Mouse (Mus musculus) neural tube, embryonic 11.5 days (tissue): ENCODE results near the gene Rbm4. TPM values are rescaled to one million over a fixed set of nuclear protein-coding genes. Genes with fewer than 3 reads are reported as not detected.

Source experiments
- ATAC-seq: fragments of 200-750 bp; cut with Nextera tagmentation; 2 replicates; pipeline ENCODE4 v1.8.0; 2017; ENCODE audit warnings: moderate number of reproducible peaks, mild to moderate bottlenecking, moderate TSS enrichment, moderate library complexity; ENCODE audit not compliant: insufficient read depth, low FRiP score, low TSS enrichment
- DNase-seq: peaks from one replicate; pipeline ENCODE4 v3.0.0-alpha.2; 2015; ENCODE audit warnings: low spot score
- H3K27ac ChIP-seq: fragments of 300-500 bp; sonication (generic); 2 replicates; pipeline ENCODE4 v1.5.1; 2014; ENCODE audit warnings: low read depth, mild to moderate bottlenecking, low read length
- H3K27me3 ChIP-seq: fragments of 300-500 bp; sonication (generic); 2 replicates; pipeline ENCODE4 v1.6.1; 2014; ENCODE audit warnings: mild to moderate bottlenecking, low read length, mixed read lengths; ENCODE audit not compliant: control insufficient read depth, insufficient read depth
- H3K36me3 ChIP-seq: fragments of 300-500 bp; sonication (generic); 2 replicates; pipeline ENCODE4 v1.6.1; 2014; ENCODE audit warnings: mild to moderate bottlenecking, low read length, moderate library complexity, mixed read lengths; ENCODE audit not compliant: control insufficient read depth, insufficient read depth
- H3K4me1 ChIP-seq: fragments of 300-500 bp; sonication (generic); 2 replicates; pipeline ENCODE4 v1.6.1; 2014; ENCODE audit warnings: low read length, mixed read lengths; ENCODE audit not compliant: control insufficient read depth, insufficient read depth
- H3K4me2 ChIP-seq: fragments of 300-500 bp; sonication (generic); 2 replicates; pipeline ENCODE4 v1.6.1; 2014; ENCODE audit warnings: low read depth, mild to moderate bottlenecking, moderate library complexity
- H3K4me3 ChIP-seq: fragments of 300-500 bp; sonication (generic); 2 replicates; pipeline ENCODE4 v1.5.1; 2014; ENCODE audit warnings: low read depth, low read length
- H3K9ac ChIP-seq: fragments of 300-500 bp; sonication (generic); 2 replicates; pipeline ENCODE4 v1.6.1; 2014; ENCODE audit warnings: mild to moderate bottlenecking, low read length
- H3K9me3 ChIP-seq: fragments of 300-500 bp; sonication (generic); 2 replicates; pipeline ENCODE4 v1.6.1; 2016; ENCODE audit warnings: low read length; ENCODE audit not compliant: control insufficient read depth
- WGBS: fragments of 180-500 bp; shearing (Covaris S2); extraction: QIAGEN DNeasy Blood & Tissue Kit; methylation state at CpG from one replicate; pipeline ENCODE4 v1.1.7; 2014; 5-methylcytosine and 5-hydroxymethylcytosine counted together
- polyA plus RNA-seq: library from polyadenylated mRNA; unstranded; fragments of >200 nt; fragmentation: Nextera tagmentation; extraction: Ambion mirVana; gene quantifications from 2 replicates; pipeline ENCODE4 v1.2.1, GENCODE M21; 2014

Rbm4 gene
- polyA plus RNA-seq, 1 experiment from 2014 or later: 131 TPM

DNA sequence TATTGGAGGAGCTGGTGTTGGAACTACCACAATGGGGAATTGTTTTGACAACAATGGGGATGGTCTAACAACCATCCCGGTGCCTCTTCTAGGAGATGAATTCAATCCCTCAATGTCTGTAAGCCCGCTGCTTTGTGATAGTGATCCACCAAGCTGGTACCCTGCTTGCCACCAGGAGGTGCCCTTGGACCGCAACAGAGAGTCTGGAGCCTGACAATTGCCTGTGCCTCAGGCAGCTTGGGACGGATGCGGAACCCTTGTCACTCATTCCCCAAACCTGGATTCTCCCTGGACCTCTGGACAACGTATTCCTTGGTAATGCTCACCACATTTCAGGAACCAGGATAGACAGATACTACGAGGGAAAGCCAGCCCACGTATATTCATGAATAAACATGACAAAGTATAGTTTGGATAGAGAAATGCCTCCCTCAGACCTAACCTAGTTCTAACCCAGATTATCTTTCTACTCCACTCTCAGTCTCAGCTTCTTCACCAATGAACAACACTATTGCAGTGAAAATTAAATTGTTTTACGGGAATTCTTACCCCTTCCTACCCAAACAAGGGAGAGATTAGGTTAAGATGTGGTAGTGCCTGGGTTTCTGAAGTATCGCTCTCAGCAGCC, 38.0 kb downstream of the Rbm4 start:
- ATAC-seq: peak; percentile 68
- H3K27ac ChIP-seq: peak overlapping the region; percentile 93
- H3K4me1 ChIP-seq: peaks cover 18% of the 10 kb centered on the region
- H3K4me3 ChIP-seq: peak overlapping the region; percentile 64
- DNase-seq: peak; percentile 88
- WGBS: under 1% methylated on average over 10 of the region's 10 CpGs
- peaks cover 5% of the 10 kb centered on the region for H3K36me3 ChIP-seq
- no peaks in the 10 kb centered on the region for H3K27me3 ChIP-seq
- H3K9me3 ChIP-seq: no peaks in the 10 kb centered on the region
- H3K9ac ChIP-seq: peak overlapping the region; percentile 64
- H3K4me2 ChIP-seq: peak overlapping the region; percentile 70

- 89% methylated on average over 6 of the region's 6 CpGs for WGBS
- no peaks in the 10 kb centered on the region for H3K9me3 ChIP-seq
- H3K27ac ChIP-seq: no peak overlapping the region
- no peaks in the 10 kb centered on the region for H3K27me3 ChIP-seq
- no peak for DNase-seq
- no peak for ATAC-seq
- no peak overlapping the region for H3K4me3 ChIP-seq
- H3K36me3 ChIP-seq: peaks cover 11% of the 10 kb centered on the region
- no peak overlapping the region for H3K9ac ChIP-seq
- H3K4me1 ChIP-seq: no peaks in the 10 kb centered on the region
- no peak overlapping the region for H3K4me2 ChIP-seq
Observed at GRCm38 (mm10) chr19:4749975-4750374, 43.7 kb downstream of the Rbm4 start.

DNA sequence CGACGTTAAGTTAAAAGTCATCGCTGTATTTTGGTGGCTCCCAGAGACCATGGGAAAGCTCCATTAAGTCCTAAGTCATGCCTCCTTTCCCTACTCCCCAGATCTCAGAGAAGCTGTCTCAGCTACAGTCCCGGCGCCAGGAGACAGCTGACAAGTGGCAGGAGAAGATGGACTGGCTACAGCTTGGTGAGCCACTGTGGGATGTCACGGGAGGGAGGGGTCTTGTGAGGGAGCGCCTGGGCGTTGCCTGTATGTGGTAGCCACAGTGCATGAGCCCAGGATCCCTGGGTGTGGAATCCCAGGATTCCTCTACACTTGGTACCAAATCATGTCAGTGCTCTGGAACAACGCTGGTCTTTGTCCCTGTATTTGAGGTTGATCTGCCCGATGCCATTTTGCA, 45.2 kb downstream of the Rbm4 start:
- Histone ChIP-seq H3K9me3 (no peaks in the 10 kb centered on the region), H3K36me3 (peaks cover 11% of the 10 kb centered on the region), H3K4me2 (no peak overlapping the region), H3K4me3 (no peak overlapping the region), H3K4me1 (no peaks in the 10 kb centered on the region), H3K9ac (no peak overlapping the region), H3K27ac (no peak overlapping the region), H3K27me3 (no peaks in the 10 kb centered on the region)
- DNase-seq: no peak
- no peak for ATAC-seq
- 86% methylated on average over 10 of the region's 10 CpGs for WGBS

- Histone ChIP-seq H3K27me3 (no peaks in the 10 kb centered on the region), H3K9ac (no peak overlapping the region), H3K4me2 (no peak overlapping the region), H3K4me3 (no peak overlapping the region), H3K27ac (no peak overlapping the region), H3K9me3 (no peaks in the 10 kb centered on the region), H3K4me1 (no peaks in the 10 kb centered on the region), H3K36me3 (peaks cover 11% of the 10 kb centered on the region)
- 91% methylated on average over 9 of the region's 9 CpGs for WGBS
- DNase-seq (no peak), ATAC-seq (no peak)
Observed at GRCm38 (mm10) chr19:4747631-4748312, 45.9 kb downstream of the Rbm4 start.

- peaks cover 11% of the 10 kb centered on the region for H3K36me3 ChIP-seq
Observed at GRCm38 (mm10) chr19:4746611-4747010, 47.1 kb downstream of the Rbm4 start.

DNA sequence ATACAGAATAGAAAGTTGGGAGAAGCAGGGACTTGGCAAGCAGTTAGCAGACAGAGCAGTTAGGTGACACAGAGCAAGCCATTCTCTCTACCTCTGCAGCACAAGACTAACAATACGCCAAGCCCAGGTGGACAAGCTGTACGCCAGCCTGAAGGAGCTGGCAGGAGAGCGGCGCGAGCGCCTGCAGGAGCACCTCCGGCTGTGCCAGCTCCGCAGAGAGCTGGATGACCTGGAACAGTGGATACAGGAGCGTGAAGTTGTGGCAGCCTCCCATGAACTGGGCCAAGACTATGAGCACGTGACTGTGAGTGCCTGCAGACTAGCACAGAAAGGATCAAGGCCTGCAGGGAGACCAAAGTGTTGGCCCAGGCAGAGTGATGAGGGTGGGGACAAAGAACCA, 48.0 kb downstream of the Rbm4 start:
- Histone ChIP-seq H3K9ac (no peak overlapping the region), H3K9me3 (no peaks in the 10 kb centered on the region), H3K4me1 (no peaks in the 10 kb centered on the region), H3K27ac (no peak overlapping the region), H3K36me3 (peaks cover 9% of the 10 kb centered on the region), H3K4me2 (no peak overlapping the region), H3K4me3 (no peak overlapping the region), H3K27me3 (no peaks in the 10 kb centered on the region)
- DNase-seq: no peak
- WGBS: 94% methylated on average over 10 of the region's 10 CpGs
- no peak for ATAC-seq

More at GRCm38 (mm10) chr19:4746611-4747010, 47.1 kb downstream of the Rbm4 start:
- Histone ChIP-seq H3K4me3 (no peak overlapping the region), H3K4me2 (no peak overlapping the region), H3K27ac (no peak overlapping the region), H3K9ac (no peak overlapping the region), H3K9me3 (no peaks in the 10 kb centered on the region), H3K27me3 (no peaks in the 10 kb centered on the region), H3K4me1 (no peaks in the 10 kb centered on the region)
- ATAC-seq (no peak), DNase-seq (no peak)
- WGBS: 91% methylated on average over 14 of the region's 14 CpGs

GRCm38 (mm10) chr19:4745057-4745456, 48.6 kb downstream of the Rbm4 start:
- DNase-seq (no peak), ATAC-seq (no peak)
- no peaks in the 10 kb centered on the region for H3K27me3 ChIP-seq
- H3K9ac ChIP-seq: no peak overlapping the region
- no peak overlapping the region for H3K4me3 ChIP-seq
- no peaks in the 10 kb centered on the region for H3K9me3 ChIP-seq
- no peak overlapping the region for H3K4me2 ChIP-seq
- no peak overlapping the region for H3K27ac ChIP-seq
- peaks cover 9% of the 10 kb centered on the region for H3K36me3 ChIP-seq
- H3K4me1 ChIP-seq: no peaks in the 10 kb centered on the region
- WGBS: 89% methylated on average over 9 of the region's 9 CpGs

- no peaks in the 10 kb centered on the region for H3K9me3 ChIP-seq
Observed at GRCm38 (mm10) chr19:4744026-4744425, 49.7 kb downstream of the Rbm4 start.

DNA sequence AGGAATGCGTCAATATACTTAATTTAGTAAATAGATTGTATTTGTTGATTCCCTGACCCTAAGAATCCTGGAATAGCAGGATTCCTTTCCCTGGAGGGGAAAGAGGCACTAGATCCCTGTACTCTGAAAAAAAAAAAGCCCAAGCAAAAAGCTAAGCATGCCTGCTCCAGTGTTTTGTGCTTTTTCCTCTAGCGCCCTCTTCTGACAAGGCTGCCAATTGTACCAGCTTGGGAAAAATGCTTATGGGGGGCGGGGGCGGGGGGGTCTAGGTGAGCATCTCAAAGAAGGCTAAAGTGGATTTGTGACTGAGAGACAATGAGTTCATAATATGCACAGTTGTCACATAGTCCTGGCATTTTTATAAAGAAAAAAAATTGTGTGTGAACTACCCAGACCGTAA, 50.2 kb downstream of the Rbm4 start:
- H3K9ac ChIP-seq: no peak overlapping the region
- 42% methylated on average over 5 of the region's 5 CpGs for WGBS
- ATAC-seq (no peak), DNase-seq (peak; percentile 45)
- 0 out of 2 replicates have a peak, but pooled peaks cover 2% of the 10 kb centered on the region for H3K36me3 ChIP-seq
- no peaks in the 10 kb centered on the region for H3K4me1 ChIP-seq
- no peak overlapping the region for H3K4me2 ChIP-seq
- no peaks in the 10 kb centered on the region for H3K9me3 ChIP-seq
- no peaks in the 10 kb centered on the region for H3K27me3 ChIP-seq
- H3K27ac ChIP-seq: no peak overlapping the region
- no peak overlapping the region for H3K4me3 ChIP-seq

More at GRCm38 (mm10) chr19:4744026-4744425, 49.7 kb downstream of the Rbm4 start:
- Histone ChIP-seq H3K4me3 (no peak overlapping the region), H3K9ac (no peak overlapping the region), H3K4me2 (no peak overlapping the region), H3K27me3 (no peaks in the 10 kb centered on the region), H3K27ac (no peak overlapping the region), H3K36me3 (0 out of 2 replicates have a peak, but pooled peaks cover 2% of the 10 kb centered on the region), H3K4me1 (no peaks in the 10 kb centered on the region)
- 86% methylated on average over 14 of the region's 14 CpGs for WGBS
- ATAC-seq: no peak
- DNase-seq: no peak
